Mouse (Mus musculus) kidney, embryonic 16.5 days (tissue): ENCODE measurements around the gene Plagl1. TPM values are rescaled to one million over a fixed set of nuclear protein-coding genes. Genes with fewer than 3 reads are reported as not detected.

ENCODE experiments used
- ATAC-seq: fragments of 200-750 bp; cut with Nextera tagmentation; 2 replicates; pipeline ENCODE4 v1.8.0; 2017; ENCODE audit warnings: moderate TSS enrichment; ENCODE audit not compliant: low FRiP score, low TSS enrichment
- H3K27ac ChIP-seq: fragments of 300-500 bp; sonication (generic); 2 replicates; pipeline ENCODE4 v1.5.1; 2014; ENCODE audit warnings: low read length
- H3K27me3 ChIP-seq: fragments of 300-500 bp; sonication (generic); 2 replicates; pipeline ENCODE4 v1.6.1; 2014; ENCODE audit warnings: low read length, control low read depth, mixed read lengths; ENCODE audit not compliant: insufficient read depth
- H3K36me3 ChIP-seq: fragments of 300-500 bp; sonication (generic); 2 replicates; pipeline ENCODE4 v1.6.1; 2014; ENCODE audit warnings: low read length, control low read depth, mixed read lengths; ENCODE audit not compliant: insufficient read depth
- H3K4me1 ChIP-seq: fragments of 300-500 bp; sonication (generic); 2 replicates; pipeline ENCODE4 v1.6.1; 2014; ENCODE audit warnings: low read length, control low read depth, mixed read lengths; ENCODE audit not compliant: insufficient read depth
- H3K4me2 ChIP-seq: fragments of 300-500 bp; sonication (generic); replicated peaks from 2 replicates; pipeline ENCODE4 v1.6.1; 2014; ENCODE audit warnings: low read depth, low read length
- H3K4me3 ChIP-seq: fragments of 300-500 bp; sonication (generic); 2 replicates; pipeline ENCODE4 v1.5.1; 2014; ENCODE audit warnings: mild to moderate bottlenecking, low read length
- H3K9ac ChIP-seq: fragments of 300-500 bp; sonication (generic); replicated peaks from 2 replicates; pipeline ENCODE4 v1.6.1; 2014; ENCODE audit warnings: low read length
- H3K9me3 ChIP-seq: fragments of 300-500 bp; sonication (generic); 2 replicates; pipeline ENCODE4 v1.6.1; 2016; ENCODE audit warnings: low read length, control low read depth
- WGBS: fragments of 180-500 bp; shearing (Covaris S2); extraction: QIAGEN DNeasy Blood & Tissue Kit; methylation state at CpG from one replicate; pipeline ENCODE4 v1.1.7; 2014; 5-methylcytosine and 5-hydroxymethylcytosine counted together
- polyA plus RNA-seq: library from polyadenylated mRNA; unstranded; fragments of >200 nt; fragmentation: Nextera tagmentation; extraction: Ambion mirVana; gene quantifications from 2 replicates; pipeline ENCODE4 v1.2.1, GENCODE M21; 2015

Gene Plagl1
- polyA plus RNA-seq, 1 experiment from 2014 or later, result 83.8 TPM

DNA sequence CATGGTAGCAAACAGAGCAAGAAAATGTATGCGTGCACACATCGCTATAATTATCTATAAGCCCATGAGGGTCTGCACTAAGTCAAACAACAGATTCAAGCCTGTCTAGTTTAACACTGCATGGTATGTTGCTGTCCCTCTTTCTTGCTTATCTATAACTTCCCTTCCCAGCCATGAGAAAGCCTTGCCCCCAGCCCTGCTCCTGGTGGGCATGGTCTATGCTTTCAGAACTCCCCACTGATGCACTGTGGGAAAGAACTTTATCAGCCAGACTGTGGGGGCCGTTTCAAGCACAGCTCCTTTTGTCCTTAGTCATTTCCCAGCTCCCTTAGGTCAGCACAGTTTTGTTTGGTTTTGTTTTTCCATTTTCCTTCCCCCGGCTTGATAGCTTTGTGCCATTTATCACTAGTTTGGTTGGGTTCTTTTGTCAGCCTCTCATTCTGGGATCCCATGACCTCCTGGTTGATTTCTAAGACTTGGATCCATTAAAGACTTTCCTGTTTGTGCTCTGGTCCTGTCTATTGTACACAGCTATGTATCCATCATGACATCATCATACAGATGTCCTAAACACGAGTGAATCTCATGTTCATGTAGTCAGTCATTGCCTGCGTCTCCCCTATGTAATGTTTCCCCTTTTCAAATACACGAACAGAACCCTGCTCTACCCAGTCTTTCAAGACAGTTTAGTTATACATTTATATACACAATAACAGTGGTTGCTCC is 16.7 kb downstream of the Plagl1 start:
- ATAC-seq, result no peak
- no peak overlapping the region for H3K27ac ChIP-seq
- 66% methylated on average over 7 of the region's 7 CpGs for WGBS

DNA sequence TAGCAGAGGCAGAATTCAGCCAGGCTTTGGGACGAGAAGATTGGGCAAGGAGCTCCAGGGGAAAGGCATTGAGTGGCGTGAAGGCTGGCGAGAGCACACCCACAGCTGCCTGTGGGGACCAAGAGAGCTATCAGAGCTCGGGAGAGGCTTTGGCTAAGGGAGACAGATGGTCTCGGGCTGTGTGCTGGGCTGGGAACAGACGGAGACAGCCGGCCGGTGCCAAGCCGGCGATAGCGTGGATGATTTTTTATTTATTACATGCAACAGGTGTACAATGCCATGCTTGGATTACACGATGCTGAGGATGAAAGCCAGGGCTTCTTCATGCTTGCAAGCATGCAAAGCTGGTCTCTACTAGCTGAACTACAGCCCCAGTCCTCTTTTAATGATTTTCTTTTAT is 22.2 kb downstream of the Plagl1 start:
- H3K4me1 ChIP-seq, result peaks cover 5% of the 10 kb centered on the region; the same call in 1 of the 2 replicates
- no peak overlapping the region for H3K4me3 ChIP-seq
- WGBS, result 88% methylated on average over 12 of the region's 12 CpGs
- ATAC-seq, result no peak
- H3K9ac ChIP-seq, result no peak overlapping the region
- no peak overlapping the region for H3K27ac ChIP-seq
- no peaks in the 10 kb centered on the region for H3K36me3 ChIP-seq
- no peaks in the 10 kb centered on the region for H3K27me3 ChIP-seq
- no peaks in the 10 kb centered on the region for H3K9me3 ChIP-seq
- no peak overlapping the region for H3K4me2 ChIP-seq

More for the DNA sequence above, 16.7 kb downstream of the Plagl1 start:
- Histone ChIP-seq H3K9ac (no peak overlapping the region), H3K27me3 (no peaks in the 10 kb centered on the region), H3K9me3 (no peaks in the 10 kb centered on the region), H3K4me2 (no peak overlapping the region), H3K4me3 (no peak overlapping the region), H3K36me3 (no peaks in the 10 kb centered on the region), H3K4me1 (peaks cover 5% of the 10 kb centered on the region; the same call in 1 of the 2 replicates)

GRCm38 (mm10) chr10:13090596-13091424 is 30.5 kb downstream of the Plagl1 start:
- ATAC-seq, result peak; percentile 96
- H3K27ac ChIP-seq, result peak overlapping the region; percentile 44

GRCm38 (mm10) chr10:13092996-13093395 is 32.7 kb downstream of the Plagl1 start:
- no peak overlapping the region for H3K9ac ChIP-seq
- H3K27ac ChIP-seq, result no peak overlapping the region
- peak overlapping the region; percentile 25; the same call in 1 of the 2 replicates for H3K4me3 ChIP-seq
- H3K4me1 ChIP-seq, result 0 out of 2 replicates have a peak, but pooled peaks cover 3% of the 10 kb centered on the region
- H3K36me3 ChIP-seq, result 0 out of 2 replicates have a peak, but pooled peaks cover 3% of the 10 kb centered on the region
- peak overlapping the region; percentile 27 for H3K4me2 ChIP-seq
- WGBS, result 64% methylated on average over 3 of the region's 3 CpGs
- no peak for ATAC-seq
- H3K27me3 ChIP-seq, result no peaks in the 10 kb centered on the region
- peaks cover 20% of the 10 kb centered on the region for H3K9me3 ChIP-seq

More at GRCm38 (mm10) chr10:13090596-13091424, 30.5 kb downstream of the Plagl1 start:
- no peaks in the 10 kb centered on the region for H3K27me3 ChIP-seq
- peak overlapping the region; percentile 75 for H3K9ac ChIP-seq
- peak overlapping the region; percentile 61 for H3K4me3 ChIP-seq
- peaks cover 20% of the 10 kb centered on the region for H3K9me3 ChIP-seq
- 0 out of 2 replicates have a peak, but pooled peaks cover 3% of the 10 kb centered on the region for H3K36me3 ChIP-seq
- 42% methylated on average over 70 of the region's 70 CpGs for WGBS
- H3K4me1 ChIP-seq, result 0 out of 2 replicates have a peak, but pooled peaks cover 3% of the 10 kb centered on the region
- H3K4me2 ChIP-seq, result peak overlapping the region; percentile 61

DNA sequence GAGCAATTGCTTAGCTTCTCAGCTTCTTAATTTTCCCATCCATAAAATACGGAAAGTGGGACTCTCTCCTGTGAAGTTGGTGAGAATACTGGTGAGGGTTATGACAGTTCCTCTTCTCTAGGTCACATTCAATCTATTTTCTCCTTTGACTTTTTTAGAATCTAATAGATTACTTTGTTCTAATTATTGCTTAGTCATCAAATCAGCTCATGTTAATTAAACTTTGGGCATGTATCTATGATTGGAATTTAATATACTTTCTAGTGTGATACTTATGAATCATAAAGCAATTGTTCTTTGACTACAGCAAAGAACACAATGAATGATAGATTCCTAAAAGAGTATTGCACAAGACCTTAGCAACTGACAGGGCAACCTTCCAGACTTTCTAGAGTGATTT is 38.6 kb downstream of the Plagl1 start:
- Histone ChIP-seq H3K9me3 (no peaks in the 10 kb centered on the region), H3K36me3 (no peaks in the 10 kb centered on the region), H3K4me3 (no peak overlapping the region), H3K9ac (no peak overlapping the region), H3K27me3 (no peaks in the 10 kb centered on the region), H3K27ac (no peak overlapping the region), H3K4me2 (no peak overlapping the region), H3K4me1 (peaks cover 10% of the 10 kb centered on the region; the same call in 1 of the 2 replicates)
- WGBS, result 82% methylated on average over 1 of the region's 1 CpGs
- no peak for ATAC-seq

GRCm38 (mm10) chr10:13100061-13100648 is 39.9 kb downstream of the Plagl1 start:
- H3K9ac ChIP-seq, result no peak overlapping the region
- no peak overlapping the region for H3K4me2 ChIP-seq
- H3K4me1 ChIP-seq, result peaks cover 10% of the 10 kb centered on the region; the same call in 1 of the 2 replicates
- no peak overlapping the region for H3K4me3 ChIP-seq
- WGBS, result 78% methylated on average over 6 of the region's 6 CpGs
- H3K36me3 ChIP-seq, result no peaks in the 10 kb centered on the region
- H3K9me3 ChIP-seq, result no peaks in the 10 kb centered on the region
- peak overlapping the region; percentile 56 for H3K27ac ChIP-seq
- no peaks in the 10 kb centered on the region for H3K27me3 ChIP-seq
- ATAC-seq, result no peak

DNA sequence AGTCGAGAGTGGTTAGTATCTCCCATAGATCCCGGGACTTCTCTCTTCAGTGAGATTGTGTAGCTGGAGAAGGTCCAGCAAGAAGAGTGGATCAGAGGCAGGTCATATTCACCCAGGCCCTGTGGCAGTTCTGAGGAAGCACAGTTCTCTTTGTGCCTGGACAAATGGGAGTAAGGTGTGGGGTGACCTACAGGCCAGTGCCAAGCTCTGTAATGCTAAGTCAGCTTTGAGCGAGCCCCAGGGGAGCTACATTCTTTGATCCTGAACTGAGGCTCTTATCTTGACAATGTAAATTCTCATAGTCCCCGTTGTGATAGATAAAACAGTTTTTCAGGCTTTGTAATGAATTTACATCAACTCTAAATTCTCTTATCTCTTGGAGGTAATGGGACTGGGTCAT is 42.1 kb downstream of the Plagl1 start:
- Histone ChIP-seq H3K4me3 (no peak overlapping the region), H3K27me3 (no peaks in the 10 kb centered on the region), H3K27ac (no peak overlapping the region), H3K9me3 (no peaks in the 10 kb centered on the region), H3K4me2 (no peak overlapping the region), H3K4me1 (peaks cover 18% of the 10 kb centered on the region), H3K36me3 (no peaks in the 10 kb centered on the region), H3K9ac (no peak overlapping the region)
- 59% methylated on average over 4 of the region's 4 CpGs for WGBS
- ATAC-seq, result no peak

DNA sequence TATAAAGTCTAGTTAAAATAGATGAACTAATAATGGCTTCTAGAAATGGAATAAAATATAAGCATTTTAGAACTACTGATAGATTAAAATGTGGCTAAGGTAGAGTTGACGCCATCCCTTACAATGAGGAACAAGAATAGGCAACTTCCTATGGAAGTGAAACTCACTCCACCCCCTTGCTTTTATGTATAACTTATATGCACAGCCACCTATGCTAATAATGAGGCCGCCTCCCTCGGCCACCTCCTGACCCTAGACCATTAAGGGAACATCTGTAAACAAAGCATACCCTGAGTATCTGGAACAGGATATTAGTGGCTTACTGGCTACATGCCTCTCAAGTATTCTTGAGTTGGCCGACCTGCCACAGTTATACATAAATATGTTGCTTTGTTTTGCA is 43.5 kb downstream of the Plagl1 start:
- H3K4me1 ChIP-seq, result peaks cover 33% of the 10 kb centered on the region
- H3K27me3 ChIP-seq, result no peaks in the 10 kb centered on the region
- no peaks in the 10 kb centered on the region for H3K36me3 ChIP-seq
- no peak overlapping the region for H3K9ac ChIP-seq
- H3K27ac ChIP-seq, result no peak overlapping the region
- WGBS, result 57% methylated on average over 4 of the region's 4 CpGs
- no peaks in the 10 kb centered on the region for H3K9me3 ChIP-seq
- no peak overlapping the region for H3K4me2 ChIP-seq
- H3K4me3 ChIP-seq, result no peak overlapping the region
- no peak for ATAC-seq

- Histone ChIP-seq H3K36me3 (no peaks in the 10 kb centered on the region), H3K4me1 (peaks cover 39% of the 10 kb centered on the region), H3K4me3 (no peak overlapping the region), H3K27me3 (no peaks in the 10 kb centered on the region), H3K4me2 (no peak overlapping the region), H3K27ac (peak overlapping the region; percentile 56), H3K9ac (no peak overlapping the region), H3K9me3 (no peaks in the 10 kb centered on the region)
- 40% methylated on average over 9 of the region's 9 CpGs for WGBS
- peak; percentile 47; the same call in 1 of the 2 replicates for ATAC-seq
Observed at GRCm38 (mm10) chr10:13106909-13107624, 46.8 kb downstream of the Plagl1 start.
